Mouse (Mus musculus) lung, embryonic 14.5 days (tissue): ENCODE measurements around the gene Synpr. TPM values are rescaled to one million over a fixed set of nuclear protein-coding genes. Genes with fewer than 3 reads are reported as not detected.

Experiments used
- ATAC-seq: fragments of 200-750 bp; cut with Nextera tagmentation; 2 replicates; pipeline ENCODE4 v1.8.0; 2017; ENCODE audit warnings: mild to moderate bottlenecking, moderate TSS enrichment, moderate library complexity; ENCODE audit not compliant: insufficient read depth
- DNase-seq: peaks from one replicate; pipeline ENCODE4 v3.0.0-alpha.2; 2015
- H3K27ac ChIP-seq: fragments of 300-500 bp; sonication (generic); 2 replicates; pipeline ENCODE4 v1.5.1; 2014; ENCODE audit warnings: low read depth, mild to moderate bottlenecking, moderate library complexity
- H3K27me3 ChIP-seq: fragments of 300-500 bp; sonication (generic); 2 replicates; pipeline ENCODE4 v1.6.1; 2014; ENCODE audit warnings: low read length, control low read depth; ENCODE audit not compliant: insufficient read depth
- H3K36me3 ChIP-seq: fragments of 300-500 bp; sonication (generic); 2 replicates; pipeline ENCODE4 v1.6.1; 2014; ENCODE audit warnings: control low read depth; ENCODE audit not compliant: insufficient read depth
- H3K4me1 ChIP-seq: fragments of 300-500 bp; sonication (generic); 2 replicates; pipeline ENCODE4 v1.6.1; 2014; ENCODE audit warnings: antibody characterized with exemption, control low read depth; ENCODE audit not compliant: insufficient read depth
- H3K4me2 ChIP-seq: fragments of 300-500 bp; sonication (generic); 2 replicates; pipeline ENCODE4 v1.6.1; 2014; ENCODE audit warnings: mild to moderate bottlenecking
- H3K4me3 ChIP-seq: fragments of 300-500 bp; sonication (generic); 2 replicates; pipeline ENCODE4 v1.5.1; 2014; ENCODE audit warnings: low read depth, low read length
- H3K9ac ChIP-seq: fragments of 300-500 bp; sonication (generic); 2 replicates; pipeline ENCODE4 v1.6.1; 2014
- H3K9me3 ChIP-seq: fragments of 300-500 bp; sonication (generic); 2 replicates; pipeline ENCODE4 v1.6.1; 2016; ENCODE audit warnings: low read depth, low read length, control low read depth
- CTCF ChIP-seq: IDR thresholded peaks from 2 replicates; pipeline ENCODE4 v1.5.1; 2016; ENCODE audit warnings: antibody characterized with exemption, low read depth
- WGBS: fragments of 180-500 bp; shearing (Covaris S2); extraction: QIAGEN DNeasy Blood & Tissue Kit; methylation state at CpG from one replicate; pipeline ENCODE4 v1.1.7; 2014; 5-methylcytosine and 5-hydroxymethylcytosine counted together
- polyA plus RNA-seq: library from polyadenylated mRNA; unstranded; fragments of >200 nt; fragmentation: Nextera tagmentation; extraction: Ambion mirVana; gene quantifications from 2 replicates; pipeline ENCODE4 v1.2.1, GENCODE M21; 2014

The Synpr gene
- polyA plus RNA-seq, 1 experiment from 2014 or later: 2.8 TPM

DNA sequence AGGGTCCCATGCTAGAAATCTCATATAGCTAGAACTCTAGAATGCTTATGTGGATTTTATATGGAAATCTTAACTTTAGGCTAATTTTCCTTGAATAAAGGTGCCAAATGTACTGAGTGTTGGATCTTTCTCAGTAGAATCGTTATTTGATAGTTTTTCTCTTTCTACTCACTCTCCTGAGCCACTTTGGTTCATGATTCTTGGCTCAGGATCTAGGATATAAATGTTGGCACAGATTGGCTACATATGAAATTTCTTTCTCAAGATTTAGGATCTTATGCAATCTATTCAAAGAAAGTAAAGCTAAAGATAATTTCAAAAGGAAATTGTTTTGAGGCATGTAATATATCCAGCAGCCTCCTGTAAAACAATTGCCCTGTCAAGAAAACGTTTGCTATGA, 263.2 kb downstream of the Synpr start:
- Histone ChIP-seq H3K4me3 (no peak overlapping the region), H3K27me3 (no peaks in the 10 kb centered on the region), H3K9ac (no peak overlapping the region), H3K36me3 (no peaks in the 10 kb centered on the region), H3K9me3 (no peaks in the 10 kb centered on the region), H3K4me2 (no peak overlapping the region), H3K27ac (no peak overlapping the region), H3K4me1 (no peaks in the 10 kb centered on the region)
- DNase-seq: no peak
- no peak for TF ChIP-seq CTCF
- no peak for ATAC-seq
- 44% methylated on average over 2 of the region's 2 CpGs for WGBS

DNA sequence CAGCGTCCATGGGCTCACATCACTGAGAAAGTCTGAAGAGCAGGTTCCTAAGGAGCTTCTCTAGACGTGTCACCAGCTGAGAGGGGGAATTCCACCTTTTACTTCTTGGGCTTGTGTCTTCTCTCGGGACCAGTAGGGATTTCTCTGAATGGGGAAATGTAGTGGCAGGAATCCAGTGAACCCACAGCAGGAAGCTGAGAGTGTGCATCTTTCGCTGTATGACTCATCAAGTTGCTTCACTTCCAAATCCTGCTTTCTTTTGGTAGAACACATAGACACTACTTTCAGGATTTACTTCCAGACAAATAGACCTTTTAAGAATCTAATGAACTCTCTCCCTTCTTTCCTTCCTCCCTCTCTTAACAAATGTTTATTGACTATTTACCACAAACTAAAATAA, 266.6 kb downstream of the Synpr start:
- Histone ChIP-seq H3K9me3 (no peaks in the 10 kb centered on the region), H3K27me3 (no peaks in the 10 kb centered on the region), H3K4me1 (no peaks in the 10 kb centered on the region), H3K36me3 (no peaks in the 10 kb centered on the region), H3K9ac (no peak overlapping the region), H3K4me3 (no peak overlapping the region), H3K4me2 (no peak overlapping the region), H3K27ac (no peak overlapping the region)
- ATAC-seq: no peak
- TF ChIP-seq CTCF: no peak
- DNase-seq: no peak
- WGBS: 68% methylated on average over 4 of the region's 4 CpGs

DNA sequence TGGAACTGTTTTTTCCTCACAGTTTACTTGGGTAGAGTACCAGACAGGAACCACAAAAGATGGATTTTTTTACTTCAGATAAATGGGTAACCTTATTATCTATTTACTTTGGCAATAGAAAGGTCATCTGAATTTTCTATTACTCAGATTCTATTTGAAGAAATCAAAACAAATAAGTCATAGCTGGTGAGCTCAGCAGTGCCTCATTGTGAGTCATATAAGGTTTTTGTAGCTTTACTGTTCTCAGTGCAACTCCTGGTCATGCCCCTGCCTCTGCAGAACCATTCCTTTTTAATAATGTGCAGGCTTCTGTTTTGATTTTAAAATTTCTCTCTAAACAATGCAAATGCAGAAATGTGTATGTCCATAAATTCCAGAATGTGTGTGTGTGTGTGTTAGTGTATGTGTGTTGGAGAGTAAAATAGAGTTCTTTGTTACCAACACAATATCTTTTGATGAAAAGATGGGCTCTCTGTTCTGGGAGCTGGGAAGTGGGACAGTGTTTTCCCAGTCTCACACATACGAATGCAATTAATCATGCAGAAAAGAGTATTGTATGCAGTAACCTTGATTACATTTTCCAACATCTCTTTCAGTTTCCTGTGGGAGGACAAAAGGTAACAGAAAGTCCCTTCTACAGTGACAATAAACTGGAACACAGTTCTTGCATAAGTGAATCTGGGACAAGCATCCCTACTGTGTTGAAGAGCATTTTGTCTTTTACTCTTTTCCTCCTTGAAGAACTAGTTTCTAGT, 269.2 kb downstream of the Synpr start:
- no peak for TF ChIP-seq CTCF
- Histone ChIP-seq H3K4me3 (no peak overlapping the region), H3K27me3 (no peaks in the 10 kb centered on the region), H3K36me3 (no peaks in the 10 kb centered on the region), H3K27ac (no peak overlapping the region), H3K4me2 (no peak overlapping the region), H3K9ac (no peak overlapping the region), H3K4me1 (no peaks in the 10 kb centered on the region), H3K9me3 (no peaks in the 10 kb centered on the region)
- ATAC-seq (no peak), DNase-seq (no peak)
- 65% methylated on average over 1 of the region's 1 CpGs for WGBS

DNA sequence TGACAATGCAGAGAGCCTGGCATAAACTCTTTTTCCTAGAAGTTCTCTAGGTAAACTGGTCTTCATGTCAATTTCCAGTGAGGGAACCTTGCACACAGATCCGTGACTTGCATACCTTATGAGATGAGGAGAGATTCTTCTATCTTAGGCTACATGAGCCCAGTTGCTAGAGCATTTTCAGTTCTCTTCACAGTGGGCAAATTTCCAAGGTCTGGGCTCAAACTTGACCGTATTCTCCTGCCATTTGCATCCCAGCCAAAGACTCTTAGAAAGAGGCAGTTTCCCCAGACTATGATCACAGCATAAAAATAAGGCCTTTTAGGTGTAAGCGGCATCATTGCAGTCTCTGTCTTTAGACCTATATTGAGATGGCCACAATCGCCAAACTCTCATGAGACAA, 270.1 kb downstream of the Synpr start:
- Histone ChIP-seq H3K9ac (no peak overlapping the region), H3K4me3 (no peak overlapping the region), H3K4me2 (no peak overlapping the region), H3K27ac (no peak overlapping the region), H3K9me3 (no peaks in the 10 kb centered on the region), H3K36me3 (no peaks in the 10 kb centered on the region), H3K4me1 (no peaks in the 10 kb centered on the region), H3K27me3 (no peaks in the 10 kb centered on the region)
- WGBS: 85% methylated on average over 4 of the region's 4 CpGs
- TF ChIP-seq CTCF: no peak
- ATAC-seq (no peak), DNase-seq (no peak)

DNA sequence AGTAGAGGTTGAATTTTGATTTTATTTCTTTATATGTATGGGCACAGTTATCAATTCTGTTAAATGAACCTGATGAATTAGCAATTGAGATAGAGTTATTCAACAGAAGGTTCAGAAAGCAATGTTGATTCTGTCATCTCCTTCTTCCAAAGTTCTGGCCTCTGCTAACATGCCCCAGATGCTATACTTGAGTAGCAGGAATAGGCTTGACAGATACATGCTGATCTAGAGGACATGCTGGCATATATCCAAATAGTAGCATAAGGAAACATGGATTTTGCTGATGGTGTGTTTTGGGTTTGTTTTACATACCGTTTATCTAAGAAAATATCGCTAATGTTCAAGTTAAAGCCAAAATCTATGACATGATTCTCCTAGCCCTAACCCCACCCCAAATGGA, 273.5 kb downstream of the Synpr start:
- DNase-seq: peak; percentile 31
- H3K4me1 ChIP-seq: no peaks in the 10 kb centered on the region
- H3K27me3 ChIP-seq: no peaks in the 10 kb centered on the region
- TF ChIP-seq CTCF: no peak
- H3K36me3 ChIP-seq: no peaks in the 10 kb centered on the region
- peak; percentile 57; the same call in 1 of the 2 replicates for ATAC-seq
- no peaks in the 10 kb centered on the region for H3K9me3 ChIP-seq
- WGBS: 56% methylated on average over 2 of the region's 2 CpGs
- no peak overlapping the region for H3K4me2 ChIP-seq
- no peak overlapping the region for H3K4me3 ChIP-seq
- H3K9ac ChIP-seq: no peak overlapping the region
- H3K27ac ChIP-seq: no peak overlapping the region

DNA sequence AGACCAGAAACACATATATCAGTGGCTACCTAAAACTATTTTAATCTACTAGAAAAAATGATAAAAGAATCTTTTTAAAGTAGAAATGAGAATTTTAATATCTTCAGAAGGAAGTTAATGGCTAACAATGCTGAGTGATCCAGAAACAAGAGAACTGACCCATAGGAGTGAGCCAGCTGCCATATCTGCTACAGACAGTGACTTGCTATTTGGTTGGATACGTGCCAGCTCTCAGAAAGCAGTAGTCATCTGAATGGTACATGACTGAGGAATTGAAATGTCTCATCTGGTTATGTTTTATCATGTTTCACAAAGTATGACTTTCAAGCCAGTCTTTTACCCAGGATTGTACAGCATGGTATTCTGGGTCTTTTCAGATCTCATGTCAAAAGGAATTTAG, 282.7 kb downstream of the Synpr start:
- Histone ChIP-seq H3K9me3 (no peaks in the 10 kb centered on the region), H3K4me3 (no peak overlapping the region), H3K36me3 (no peaks in the 10 kb centered on the region), H3K9ac (no peak overlapping the region), H3K27me3 (no peaks in the 10 kb centered on the region), H3K4me2 (no peak overlapping the region), H3K4me1 (no peaks in the 10 kb centered on the region), H3K27ac (no peak overlapping the region)
- WGBS: 57% methylated on average over 1 of the region's 1 CpGs
- no peak for TF ChIP-seq CTCF
- ATAC-seq (no peak), DNase-seq (peak; percentile 54)

DNA sequence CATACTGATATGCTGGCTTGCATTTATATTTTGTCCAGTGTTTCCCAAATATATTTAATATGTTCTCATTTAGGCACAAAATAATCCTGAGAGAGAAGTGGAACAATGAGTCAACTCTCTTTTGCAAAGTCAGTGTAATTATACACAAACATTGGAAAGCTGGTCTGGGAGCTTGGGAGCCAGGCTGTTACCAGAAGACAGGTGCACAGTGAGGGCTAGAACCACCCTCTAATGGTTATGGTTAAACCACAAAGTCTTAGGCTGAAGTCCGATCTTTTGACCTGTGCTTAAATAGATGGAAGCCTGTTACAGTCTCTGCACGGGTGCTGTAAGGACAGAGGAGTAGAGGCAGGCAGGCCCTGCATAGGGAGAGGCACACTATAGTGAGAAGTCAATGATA, 283.4 kb downstream of the Synpr start:
- ATAC-seq (no peak), DNase-seq (no peak)
- no peak for TF ChIP-seq CTCF
- Histone ChIP-seq H3K27ac (no peak overlapping the region), H3K9ac (no peak overlapping the region), H3K4me2 (no peak overlapping the region), H3K9me3 (no peaks in the 10 kb centered on the region), H3K27me3 (no peaks in the 10 kb centered on the region), H3K4me3 (no peak overlapping the region), H3K4me1 (no peaks in the 10 kb centered on the region), H3K36me3 (no peaks in the 10 kb centered on the region)
- WGBS: 68% methylated on average over 2 of the region's 2 CpGs
